Mouse (Mus musculus): ENCODE results near the gene Scpep1.

The Scpep1 gene

DNA sequence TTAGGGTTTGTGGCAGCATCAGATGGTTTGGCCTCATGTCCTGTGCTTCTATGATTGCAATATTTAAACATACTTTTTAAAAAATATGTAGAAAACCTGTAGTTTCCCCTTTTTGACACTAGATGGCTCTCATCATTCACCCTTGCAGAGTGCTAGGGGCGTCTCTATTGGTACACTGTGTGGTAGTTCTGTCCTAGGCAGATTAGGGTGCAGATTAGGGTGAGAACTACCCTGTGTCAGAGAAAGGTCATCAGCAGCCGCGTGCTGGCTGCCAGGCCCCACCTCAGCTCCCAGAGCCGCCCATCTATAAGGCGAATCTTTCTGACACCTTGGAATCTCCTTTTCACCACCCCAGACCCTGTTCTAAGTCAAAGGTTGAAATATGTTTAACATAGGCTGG lies 34.3 kb upstream of the Scpep1 start:
- no peak for TF ChIP-seq GATA4 (IDR thresholded peaks at IDR 0.05; ENCODE audit: insufficient replicate concordance, low read length)

DNA sequence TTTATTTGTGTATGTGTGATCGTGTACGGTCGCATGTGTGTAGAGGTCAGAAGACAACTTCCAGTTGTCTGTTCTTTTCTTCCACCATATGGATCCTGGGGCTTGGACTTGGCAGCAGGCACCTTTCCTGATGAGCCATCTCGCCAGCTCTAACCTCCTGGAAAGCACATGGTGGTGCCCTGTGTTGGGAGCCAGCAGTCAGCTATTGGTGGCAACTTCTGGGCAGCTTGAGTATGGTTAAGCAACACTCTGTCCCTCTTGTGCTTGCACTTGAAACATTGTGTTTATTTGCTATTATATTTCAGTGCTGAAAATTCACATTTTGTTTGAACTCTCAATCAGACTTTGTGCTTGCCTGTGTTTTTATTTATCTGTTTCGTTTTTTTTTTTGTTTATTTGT lies 33.7 kb upstream of the Scpep1 start:
- TF ChIP-seq GATA4 (IDR thresholded peaks at IDR 0.05; ENCODE audit: insufficient replicate concordance, low read length): no peak

DNA sequence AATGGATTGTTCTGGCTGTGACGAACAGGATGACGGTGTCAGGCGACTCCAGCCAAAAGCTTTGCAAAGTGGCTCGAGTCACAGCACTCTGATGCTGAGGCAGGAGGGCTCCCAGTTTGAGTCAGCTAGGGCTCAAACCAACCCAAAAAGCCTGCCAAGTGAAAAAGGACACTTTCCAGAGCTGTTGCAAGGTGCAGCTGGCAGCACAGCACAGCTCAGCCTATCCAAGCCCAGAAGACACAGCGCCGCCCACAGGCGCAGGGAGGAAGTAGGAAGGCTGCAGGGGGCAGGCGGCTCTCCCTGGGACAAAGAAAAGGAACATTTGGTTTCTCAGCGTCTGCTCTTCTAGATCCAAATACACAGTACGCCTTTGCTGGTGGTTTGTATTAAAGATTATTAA lies 31.4 kb upstream of the Scpep1 start:
- no peak for TF ChIP-seq GATA4 (IDR thresholded peaks at IDR 0.05; ENCODE audit: insufficient replicate concordance, low read length)

DNA sequence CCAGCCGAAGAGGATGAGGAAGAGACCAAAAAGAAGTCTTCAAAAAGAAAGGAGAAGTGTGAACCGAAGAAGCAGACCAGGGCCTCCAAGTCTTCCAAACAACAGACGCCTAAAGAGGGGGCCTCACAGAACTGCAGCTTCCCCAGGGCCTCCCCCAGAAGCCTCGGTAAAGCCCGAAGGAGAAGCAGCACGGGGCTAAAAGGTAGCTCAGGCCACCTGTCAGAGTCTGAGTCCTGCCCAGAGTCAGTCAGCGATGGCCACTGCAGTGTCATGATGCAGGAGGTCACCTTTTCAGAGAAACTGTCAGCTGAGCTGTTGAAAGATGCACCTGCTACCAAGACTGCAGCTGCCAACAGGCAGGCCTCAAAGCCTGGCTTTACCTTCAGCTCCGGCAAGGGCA lies 26.1 kb upstream of the Scpep1 start:
- no peak for TF ChIP-seq GATA4 (IDR thresholded peaks at IDR 0.05; ENCODE audit: insufficient replicate concordance, low read length)

DNA sequence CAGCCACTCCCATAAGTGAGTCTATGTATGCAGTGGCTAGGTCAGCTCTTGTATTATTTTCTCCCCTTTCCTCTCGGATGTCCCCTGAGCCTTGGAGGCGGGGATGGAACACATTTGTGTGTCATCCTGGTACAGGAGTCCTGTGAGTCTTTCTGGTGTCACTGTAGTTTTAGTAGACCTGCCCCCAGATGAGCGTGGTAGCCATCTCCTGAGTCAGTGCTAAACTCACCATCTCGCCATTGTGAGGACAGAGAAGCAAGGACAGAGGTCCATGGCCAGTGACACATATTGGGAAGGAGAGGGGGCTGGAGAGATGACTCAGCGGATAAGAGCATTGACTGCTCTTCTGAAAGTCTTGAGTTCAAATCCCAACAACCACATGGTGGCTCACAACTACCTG lies 21.9 kb upstream of the Scpep1 start:
- no peak for TF ChIP-seq GATA4 (IDR thresholded peaks at IDR 0.05; ENCODE audit: insufficient replicate concordance, low read length)

DNA sequence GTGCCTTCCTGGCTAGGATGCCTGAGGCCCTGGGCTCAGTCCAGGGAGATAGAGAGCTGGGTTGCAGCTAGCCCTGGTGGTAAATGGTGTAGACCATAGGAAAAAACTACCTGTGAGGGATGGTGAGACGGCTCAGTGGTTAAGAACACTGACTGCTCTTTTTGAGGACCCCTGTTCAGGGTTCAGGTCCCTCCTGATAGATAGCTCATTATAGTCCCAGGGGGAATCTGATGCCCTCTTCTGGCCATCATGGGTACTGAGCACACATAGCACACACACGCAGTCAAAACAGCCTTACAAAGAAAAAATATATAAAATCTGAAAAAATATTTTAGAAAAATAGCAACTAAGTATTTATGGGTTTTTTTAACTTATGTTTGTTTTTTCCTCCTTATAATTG lies 21.1 kb upstream of the Scpep1 start:
- TF ChIP-seq GATA4 (IDR thresholded peaks at IDR 0.05; ENCODE audit: insufficient replicate concordance, low read length): no peak

DNA sequence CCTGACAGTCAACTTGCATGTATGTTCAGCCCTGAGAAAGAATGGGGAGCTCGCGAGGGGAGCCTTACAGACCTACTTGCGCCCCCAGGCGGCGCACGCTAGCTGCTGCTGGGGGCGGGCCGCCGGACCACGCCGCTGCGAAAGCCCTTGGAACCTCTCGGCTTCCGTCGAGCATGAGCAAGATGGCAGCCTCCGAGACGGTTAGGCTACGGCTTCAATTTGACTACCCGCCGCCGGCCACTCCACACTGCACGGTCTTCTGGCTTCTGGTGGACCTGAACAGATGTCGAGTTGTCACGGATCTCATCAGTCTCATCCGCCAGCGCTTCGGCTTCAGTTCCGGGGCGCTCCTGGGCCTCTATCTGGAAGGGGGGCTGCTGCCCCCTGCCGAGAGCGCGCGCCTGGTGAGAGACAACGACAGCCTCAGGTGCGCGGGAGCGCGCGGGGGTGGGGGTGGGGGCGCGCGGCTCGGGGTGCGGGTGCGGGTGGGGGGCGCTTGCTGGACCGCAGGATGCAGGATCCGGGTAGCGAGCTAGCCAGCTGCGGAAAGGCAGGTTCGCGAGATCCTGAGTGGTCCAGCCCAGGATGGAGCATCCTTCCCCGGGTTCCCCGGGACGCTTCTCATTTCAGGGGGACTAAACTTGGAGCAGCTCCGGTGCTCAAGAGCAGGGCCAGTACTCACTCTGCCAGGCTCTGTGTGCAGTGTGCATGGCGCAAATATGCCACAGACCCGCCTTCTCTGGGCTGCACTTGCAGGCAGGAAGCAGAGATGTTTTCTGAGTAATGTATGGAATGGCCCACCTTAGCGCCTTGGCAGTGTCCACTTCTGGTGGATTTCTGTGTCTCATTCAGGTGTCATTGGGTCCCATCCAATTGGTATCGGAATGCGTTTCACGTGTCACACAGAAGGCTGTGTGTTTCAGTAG lies 18.8 kb upstream of the Scpep1 start:
- TF ChIP-seq GATA4 (IDR thresholded peaks at IDR 0.05; ENCODE audit: insufficient replicate concordance, low read length): no peak; the same call in 1 of the 2 replicates

DNA sequence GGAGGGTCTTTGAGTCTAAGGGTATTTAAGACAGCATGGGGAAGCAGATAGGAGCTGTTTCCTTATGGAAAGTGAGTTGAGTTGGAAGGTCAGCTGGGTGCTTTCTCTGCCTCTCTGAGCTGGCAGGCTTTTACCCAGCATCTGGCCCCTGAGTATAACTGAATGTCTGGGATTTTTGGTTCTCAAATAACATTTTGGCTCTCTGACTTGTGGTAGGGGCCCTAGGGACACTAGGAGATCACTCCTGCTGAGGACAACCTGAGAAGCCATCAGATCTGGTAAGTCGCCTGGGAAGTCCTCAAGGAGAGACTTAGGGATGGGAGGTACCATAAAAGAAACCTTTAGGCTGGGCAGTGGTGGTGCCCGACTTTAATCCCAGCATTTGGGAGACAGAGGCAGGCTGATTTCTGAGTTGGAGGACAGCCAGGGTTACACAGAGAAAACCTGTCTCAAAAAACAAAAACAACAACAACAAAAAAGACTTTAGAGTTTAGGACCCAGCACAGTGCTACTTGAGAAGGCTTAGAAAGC lies 15.0 kb upstream of the Scpep1 start, which contains the start of gene Coil:
Coil (plus strand) TSS at position 51 of the 531 bp plus-strand sequence.
- no peak for TF ChIP-seq GATA4 (IDR thresholded peaks at IDR 0.05; ENCODE audit: insufficient replicate concordance, low read length)

DNA sequence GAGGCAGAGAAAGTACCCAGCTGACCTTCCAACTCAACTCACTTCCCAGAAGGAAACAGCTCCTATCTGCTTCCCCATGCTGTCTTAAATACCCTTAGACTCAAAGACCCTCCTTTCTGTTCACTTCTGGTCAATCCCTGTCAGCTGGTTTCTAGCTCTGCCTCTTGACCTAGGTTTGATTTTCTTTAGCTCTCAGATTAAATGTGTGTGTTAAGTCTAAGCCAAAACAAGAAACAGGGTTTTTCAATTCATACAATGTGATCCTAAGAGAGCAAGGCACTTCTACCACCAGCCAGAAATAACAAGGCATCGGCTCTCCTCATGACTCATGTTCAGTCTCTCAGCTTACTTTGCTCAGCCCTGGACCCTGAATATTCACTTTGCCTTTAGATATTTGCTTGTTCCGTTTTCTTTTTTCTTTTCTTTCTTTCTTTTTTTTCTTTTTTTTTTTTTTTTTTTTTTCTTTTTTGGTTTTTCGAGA lies 11.7 kb upstream of the Scpep1 start, which contains the start of gene Elobl:
Elobl (minus strand) TSS at position 51 of the 481 bp plus-strand sequence.
- no peak for TF ChIP-seq GATA4 (IDR thresholded peaks at IDR 0.05; ENCODE audit: insufficient replicate concordance, low read length)

DNA sequence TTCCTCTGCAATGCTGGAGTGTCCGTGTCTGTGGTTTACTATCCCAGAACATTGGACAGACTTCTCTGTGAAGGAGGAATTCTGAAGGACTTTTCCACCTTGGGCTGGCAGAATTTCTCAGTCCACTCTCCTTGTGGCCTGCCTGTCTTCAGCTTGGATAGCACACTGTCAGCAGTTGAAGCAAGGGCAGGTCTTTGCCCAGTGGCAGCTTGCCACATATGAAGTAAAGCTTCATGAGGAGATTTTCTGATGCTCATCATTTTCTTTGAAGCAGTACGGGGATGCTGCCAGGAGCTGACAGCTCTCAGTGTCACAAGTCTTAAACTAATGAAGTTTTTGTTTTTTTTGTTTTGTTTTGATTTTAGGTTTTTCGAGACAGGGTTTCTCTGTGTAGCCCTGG lies 3.6 kb upstream of the Scpep1 start:
- TF ChIP-seq GATA4 (IDR thresholded peaks at IDR 0.05; ENCODE audit: insufficient replicate concordance, low read length): no peak

DNA sequence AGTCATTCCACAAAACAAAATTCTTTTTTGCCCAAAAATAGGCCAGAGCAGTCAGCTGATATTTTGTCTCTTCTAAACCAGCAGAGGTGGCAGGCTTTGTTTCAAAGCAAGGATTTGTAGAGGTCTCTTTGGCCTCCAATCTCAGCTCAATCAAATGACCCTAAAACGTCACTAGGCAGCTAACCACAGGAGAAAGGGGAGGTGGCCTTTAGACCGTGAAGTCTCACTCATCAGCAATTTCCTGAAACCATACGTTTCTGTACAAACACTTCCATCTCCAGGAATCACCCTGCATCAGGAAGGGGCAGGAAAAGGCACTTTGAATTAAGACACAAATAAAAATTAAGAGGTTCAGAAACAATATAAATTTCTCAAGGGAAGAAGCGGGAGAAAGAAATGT lies 462 bp downstream of the Scpep1 start:
- no peak for TF ChIP-seq GATA4 (IDR thresholded peaks at IDR 0.05; ENCODE audit: insufficient replicate concordance, low read length)

DNA sequence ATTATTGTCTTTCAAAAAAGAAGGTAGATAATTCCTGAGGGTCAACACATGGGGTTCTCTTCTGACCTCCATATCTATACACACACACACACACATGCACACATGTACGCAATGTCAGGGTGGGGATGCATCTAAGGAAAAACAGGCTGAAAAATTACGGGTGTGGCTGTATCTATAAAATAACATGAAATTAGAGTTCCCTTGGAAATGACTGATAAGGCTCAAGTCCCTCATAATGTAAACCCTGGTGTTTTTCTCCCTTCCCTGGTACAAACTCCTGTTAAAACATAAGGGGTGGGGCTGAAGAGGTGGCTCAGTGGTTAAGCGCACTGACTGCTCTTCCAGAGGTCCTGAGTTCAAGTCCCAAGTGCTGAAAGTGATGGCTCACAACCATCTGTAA lies 1.7 kb downstream of the Scpep1 start:
- TF ChIP-seq GATA4 (IDR thresholded peaks at IDR 0.05; ENCODE audit: insufficient replicate concordance, low read length): no peak

DNA sequence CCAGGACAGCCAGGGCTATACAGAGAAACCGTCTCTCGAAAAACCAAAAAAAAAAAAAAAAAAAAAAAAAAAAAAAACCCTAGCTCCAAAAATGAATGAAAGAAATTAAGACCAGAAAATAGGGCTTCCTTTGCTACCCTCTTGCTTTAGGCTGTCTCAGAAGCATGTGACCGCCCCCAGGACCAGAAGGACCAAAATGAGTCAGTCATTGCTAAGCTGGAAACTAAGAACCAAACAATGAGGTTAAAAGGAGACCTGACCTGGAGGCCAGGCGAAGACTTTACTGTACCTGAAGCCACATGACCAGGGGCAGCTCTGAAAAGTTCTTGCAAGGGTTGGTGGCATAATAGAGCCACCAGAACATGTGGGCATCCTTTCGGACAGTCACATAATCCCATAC lies 3.1 kb downstream of the Scpep1 start:
- no peak for TF ChIP-seq GATA4 (IDR thresholded peaks at IDR 0.05; ENCODE audit: insufficient replicate concordance, low read length)

DNA sequence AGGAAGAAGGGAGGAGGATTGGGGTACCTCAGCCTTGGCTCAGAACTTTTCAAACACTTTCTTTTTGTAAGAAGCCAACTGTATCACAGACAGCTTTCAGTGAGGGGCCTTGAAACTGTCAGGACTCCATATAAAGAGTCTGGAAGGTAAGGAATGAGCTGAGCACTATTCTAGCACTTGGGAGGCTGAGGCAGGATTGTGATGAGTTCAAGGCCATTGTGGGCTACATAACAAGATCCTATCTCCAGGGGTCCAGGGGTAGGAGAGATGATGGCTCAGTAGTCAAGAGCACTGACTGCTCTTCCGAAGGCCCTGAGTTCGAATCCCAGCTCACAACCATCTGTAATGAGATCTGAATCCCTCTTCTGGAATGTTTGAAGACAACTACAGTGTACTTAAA lies 3.7 kb downstream of the Scpep1 start:
- TF ChIP-seq GATA4 (IDR thresholded peaks at IDR 0.05; ENCODE audit: insufficient replicate concordance, low read length): no peak

DNA sequence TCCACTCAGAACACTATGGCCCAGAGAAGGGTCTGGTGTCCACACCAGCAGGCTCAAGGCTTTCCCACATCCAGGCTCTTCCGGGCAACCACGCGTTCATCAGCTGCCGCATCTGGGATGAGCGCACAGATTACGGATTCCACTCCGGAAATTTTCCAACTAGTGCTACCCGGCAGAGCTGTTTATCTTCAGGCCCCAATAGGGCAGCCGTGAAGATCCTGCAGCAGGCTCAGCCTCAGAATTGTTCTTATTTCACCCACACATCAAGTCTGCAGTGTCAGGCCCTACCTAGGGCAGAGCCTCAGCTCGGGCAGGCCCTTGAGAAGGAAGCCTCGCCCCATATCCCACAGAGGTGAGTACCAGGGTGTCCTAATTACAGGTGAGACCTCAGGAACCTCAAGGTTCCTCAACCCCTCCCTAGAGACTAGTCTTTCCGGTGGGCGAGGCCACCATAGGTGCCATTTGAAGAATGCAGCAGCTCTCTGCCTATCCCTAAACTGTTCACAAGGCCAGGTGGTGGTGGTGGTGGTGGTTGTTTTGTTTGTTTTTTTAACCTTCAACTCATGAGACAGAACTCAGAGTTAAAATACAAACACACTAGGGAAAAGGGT lies 4.5 kb downstream of the Scpep1 start:
- TF ChIP-seq GATA4 (IDR thresholded peaks at IDR 0.05; ENCODE audit: insufficient replicate concordance, low read length): no peak

Data from liver, adult (tissue).